Mouse (Mus musculus) layer of hippocampus, postnatal 36 days (tissue): ENCODE data around the gene Ctcf. TPM values are rescaled to one million over a fixed set of nuclear protein-coding genes. Genes with fewer than 3 reads are reported as not detected.

Source experiments
- DNase-seq, 2 experiments: peaks; one replicate each; pipeline ENCODE4 v3.0.0; 2022
- total RNA-seq, 2 experiments: library from RNA; stranded (reverse); gene quantifications; 2 replicates each; pipeline ENCODE4 v1.2.3; 2021

Ctcf gene
- total RNA-seq, 2 experiments from 2014 or later = 73.6 to 80.1 TPM

DNA sequence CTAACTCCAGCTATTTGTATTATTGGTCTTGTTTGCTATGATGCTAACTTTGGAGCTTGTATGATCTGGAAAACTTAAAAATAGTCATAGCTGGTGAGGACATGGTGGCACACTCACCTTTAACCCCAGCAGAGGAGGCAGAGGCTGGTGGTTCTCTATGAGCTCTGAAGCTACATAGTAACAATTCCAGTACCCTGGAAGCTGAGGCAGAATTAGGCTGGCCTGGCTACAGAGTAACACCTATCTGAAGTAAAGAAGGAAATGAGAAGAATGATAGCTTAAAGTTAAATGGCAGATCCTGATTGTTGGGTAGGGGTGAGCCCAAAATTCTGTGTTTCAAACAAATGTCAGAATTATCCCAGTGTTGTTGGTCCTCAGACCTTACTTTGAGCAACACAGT, 21.3 kb downstream of the Ctcf start:
- DNase-seq = no peak

DNA sequence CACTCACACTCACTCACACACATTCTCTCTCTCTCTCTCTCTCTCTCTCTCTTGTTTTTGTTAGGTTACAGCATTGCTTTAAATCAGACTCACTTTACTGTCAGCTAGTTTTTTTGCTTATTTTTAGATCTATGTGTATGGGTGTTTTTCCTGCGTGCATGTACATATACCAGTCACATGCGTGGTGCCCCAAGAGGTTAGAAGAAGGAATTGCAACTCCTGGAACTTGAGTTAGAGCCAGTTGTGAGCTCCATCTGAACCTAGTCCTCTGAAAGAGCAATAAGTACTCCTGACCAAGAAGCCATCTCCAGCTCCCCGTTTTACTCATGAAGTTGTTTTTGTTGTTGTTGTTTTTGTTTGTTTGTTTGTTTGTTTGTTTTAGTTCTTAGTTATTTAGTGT, 24.8 kb downstream of the Ctcf start:
- DNase-seq = no peak

DNA sequence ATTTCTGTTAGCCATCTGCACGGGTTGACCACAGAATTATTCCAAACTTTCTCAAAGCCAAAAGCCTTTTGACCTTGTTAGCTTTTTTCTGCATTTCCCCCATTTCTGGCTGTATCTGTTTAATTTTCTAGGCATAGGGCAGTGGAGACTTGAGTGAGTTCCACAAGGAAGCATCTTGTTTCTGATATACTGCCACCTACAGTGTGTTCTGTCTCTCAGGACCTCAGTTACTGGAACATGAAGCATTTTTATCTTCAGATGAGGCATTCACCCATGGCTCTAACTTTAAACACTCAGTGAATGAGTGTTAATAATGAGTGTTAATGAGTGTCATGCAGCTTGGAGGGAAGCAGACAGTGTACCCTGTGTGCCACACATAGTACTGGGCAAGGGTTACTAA, 41.5 kb downstream of the Ctcf start:
- DNase-seq = no peak

DNA sequence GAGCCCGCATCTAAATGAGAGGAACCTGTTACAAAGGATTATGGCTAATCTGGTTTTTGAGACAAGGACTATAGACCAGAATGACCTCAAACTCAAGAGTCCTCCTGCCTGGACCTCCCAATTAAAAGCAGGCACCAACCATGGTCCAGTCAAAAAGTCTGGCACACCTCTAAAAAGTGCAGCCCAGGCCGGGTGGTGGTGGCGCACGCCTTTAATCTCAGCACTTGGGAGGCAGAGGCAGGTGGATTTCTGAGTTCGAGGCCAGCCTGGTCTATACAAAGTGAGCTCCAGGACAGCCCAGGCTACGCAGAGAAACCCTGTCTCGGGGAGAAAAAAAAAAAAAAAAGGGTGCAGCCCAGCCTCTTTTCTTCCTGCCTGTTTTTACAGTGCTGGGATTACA, 49.0 kb downstream of the Ctcf start:
- no peak for DNase-seq

DNA sequence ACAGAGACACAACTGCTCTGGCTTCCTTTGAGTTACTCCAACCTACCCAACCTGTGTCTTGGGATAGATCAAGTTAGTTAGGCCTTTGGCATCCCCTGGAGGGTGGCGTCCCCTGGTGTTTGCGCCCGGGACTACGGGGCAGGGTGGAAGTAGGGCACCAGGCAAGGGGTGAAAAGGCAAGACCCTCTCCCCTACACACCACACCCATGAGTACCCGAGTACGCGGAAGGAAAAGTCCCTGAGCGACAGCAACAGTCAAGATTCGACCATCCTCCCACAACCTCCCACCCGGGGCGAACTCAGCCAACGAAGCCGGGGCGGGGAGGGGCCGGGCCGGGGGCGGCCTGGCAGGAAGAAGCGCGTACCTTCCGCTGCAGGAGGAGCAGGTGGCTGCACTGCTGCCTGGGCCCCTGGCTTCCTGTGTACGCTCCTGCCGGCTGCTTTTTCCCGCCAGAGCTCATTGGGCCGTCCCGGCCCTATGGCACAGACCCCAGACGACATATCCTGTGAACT, 49.5 kb downstream of the Ctcf start, which contains the start of gene Carmil2:
Gene Carmil2 (plus strand): TSS at position 479 of the 513 bp plus-strand sequence.
- no peak for DNase-seq

DNA sequence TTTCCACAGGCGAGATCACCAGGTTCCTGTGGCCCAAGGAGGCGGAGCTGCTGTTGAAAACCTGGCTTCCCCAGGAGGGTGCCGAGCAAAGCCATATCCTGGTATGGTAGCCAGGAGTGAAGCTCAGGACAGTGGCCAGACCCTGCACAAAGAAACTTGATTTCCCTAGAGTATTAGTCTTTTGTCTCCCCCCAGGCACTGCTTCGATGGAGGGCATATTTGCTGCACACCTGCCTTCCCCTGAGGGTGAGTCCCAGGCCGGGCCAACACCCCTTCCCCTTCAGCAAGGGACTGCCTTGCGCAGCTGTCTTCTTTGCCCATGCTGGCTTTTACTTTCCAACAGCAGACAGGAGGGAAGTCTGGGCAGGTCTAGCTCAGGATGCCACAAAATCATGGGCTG, 50.2 kb downstream of the Ctcf start:
- no peak for DNase-seq

DNA sequence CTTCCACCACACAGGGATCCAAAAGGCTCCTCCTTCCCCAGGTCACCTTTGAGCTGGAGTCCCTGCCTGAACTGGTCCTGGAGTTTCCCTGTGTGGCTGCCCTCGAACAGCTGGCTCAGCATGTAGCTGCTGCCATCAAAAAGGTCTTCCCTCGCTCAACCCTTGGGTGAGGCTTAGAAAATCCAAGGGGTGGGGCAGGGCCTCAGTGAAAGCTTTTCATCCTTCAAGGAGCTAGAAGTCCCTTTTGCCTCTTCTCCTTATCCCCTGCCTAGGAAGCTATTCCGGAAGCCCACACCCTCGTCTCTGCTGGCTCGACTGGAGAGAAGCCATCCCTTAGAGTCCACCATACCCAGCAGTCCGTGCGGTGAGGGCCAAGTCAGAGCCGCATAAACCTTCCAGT, 51.1 kb downstream of the Ctcf start:
- DNase-seq = no peak

DNA sequence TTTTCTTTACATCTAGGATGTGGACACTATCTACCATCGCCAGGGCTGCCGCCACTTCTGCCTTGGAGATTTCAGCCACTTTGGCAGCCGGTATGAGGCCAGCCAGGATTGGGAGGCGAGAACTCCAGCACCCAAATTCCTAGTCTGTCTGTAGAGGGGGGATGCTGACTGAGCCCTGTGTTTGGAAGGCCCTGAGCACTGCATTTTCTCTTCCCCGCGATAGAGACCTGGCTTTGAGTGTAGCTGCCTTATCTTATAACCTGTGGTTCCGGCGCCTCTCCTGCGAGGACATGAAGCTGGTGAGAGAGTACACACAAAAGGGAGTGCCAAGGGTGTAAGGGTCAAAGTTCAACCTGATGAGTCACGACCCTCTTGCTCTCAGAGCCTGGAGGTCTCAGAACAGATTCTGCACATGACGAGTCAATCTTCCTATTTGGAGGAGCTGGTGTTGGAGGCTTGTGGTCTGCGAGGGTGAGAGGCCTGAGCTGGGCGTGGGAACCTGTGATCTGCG, 51.9 kb downstream of the Ctcf start:
- no peak for DNase-seq

DNA sequence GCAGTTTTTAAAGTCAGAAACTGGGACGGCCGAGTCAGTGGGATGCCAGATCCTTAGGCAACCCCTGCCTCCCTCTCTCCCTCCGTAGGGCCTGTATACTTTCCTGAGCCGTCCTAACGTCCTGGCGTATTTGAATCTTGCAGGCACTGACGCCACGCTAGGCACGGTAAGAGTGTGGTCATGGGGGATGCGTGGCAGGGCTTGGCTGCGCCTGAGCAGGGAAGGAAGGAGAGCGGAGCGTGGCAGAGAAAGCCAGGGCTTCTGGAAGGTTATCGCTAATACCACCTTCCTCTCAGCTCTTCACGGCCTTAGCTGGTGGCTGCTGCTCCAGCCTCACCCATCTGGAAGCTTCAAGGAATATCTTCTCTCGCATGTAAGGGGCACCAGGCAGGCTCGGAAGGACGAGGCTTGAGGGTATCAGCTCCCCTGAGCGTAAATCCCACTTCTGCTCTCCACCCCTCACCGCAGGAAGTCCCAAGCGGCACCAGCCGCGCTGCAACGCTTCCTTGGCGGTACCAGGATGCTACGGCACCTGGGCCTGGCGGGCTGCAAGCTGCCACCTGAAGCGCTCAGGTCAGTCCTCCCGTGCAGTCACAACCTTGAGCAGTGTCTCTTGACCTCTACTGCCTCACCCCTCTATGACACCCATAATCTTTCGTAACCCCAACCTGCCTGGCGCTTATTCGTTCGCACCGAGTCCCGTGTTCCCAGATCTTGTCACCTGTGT, 53.1 kb downstream of the Ctcf start:
- DNase-seq = no peak

DNA sequence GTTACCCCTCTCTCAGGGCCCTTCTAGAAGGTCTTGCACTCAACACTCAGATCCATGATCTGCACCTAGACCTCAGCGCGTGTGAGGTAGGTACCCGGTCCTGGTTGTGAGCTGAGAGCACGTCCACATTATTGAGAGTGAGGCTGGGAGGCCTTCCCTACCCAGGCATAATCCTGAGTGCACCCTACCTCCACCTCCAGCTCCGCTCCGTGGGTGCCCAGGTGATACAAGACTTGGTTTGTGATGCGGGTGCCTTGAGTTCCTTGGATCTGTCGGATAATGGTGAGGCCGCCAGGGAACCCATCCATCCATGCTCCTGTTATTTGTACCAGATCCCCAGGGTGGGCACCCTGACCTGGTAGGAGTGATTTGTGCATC, 53.6 kb downstream of the Ctcf start:
- DNase-seq = no peak

DNA sequence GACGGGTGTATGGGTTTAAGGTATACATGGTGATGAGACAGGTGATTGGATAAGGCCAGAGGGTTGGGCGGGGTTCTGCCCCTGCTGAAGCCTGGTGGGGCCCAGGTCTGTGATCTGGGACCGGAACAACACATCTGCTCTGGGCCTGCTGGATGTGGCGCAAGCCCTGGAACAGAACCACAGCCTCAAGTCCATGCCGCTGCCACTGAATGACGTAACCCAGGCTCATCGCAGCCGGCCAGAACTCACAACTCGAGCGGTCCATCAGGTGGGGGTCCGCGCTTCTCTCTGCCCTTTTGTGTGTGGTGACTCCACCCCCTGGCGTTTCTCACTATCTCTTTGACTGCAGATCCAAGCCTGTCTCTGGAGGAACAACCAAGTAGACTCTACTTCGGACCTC, 54.6 kb downstream of the Ctcf start:
- DNase-seq = no peak

DNA sequence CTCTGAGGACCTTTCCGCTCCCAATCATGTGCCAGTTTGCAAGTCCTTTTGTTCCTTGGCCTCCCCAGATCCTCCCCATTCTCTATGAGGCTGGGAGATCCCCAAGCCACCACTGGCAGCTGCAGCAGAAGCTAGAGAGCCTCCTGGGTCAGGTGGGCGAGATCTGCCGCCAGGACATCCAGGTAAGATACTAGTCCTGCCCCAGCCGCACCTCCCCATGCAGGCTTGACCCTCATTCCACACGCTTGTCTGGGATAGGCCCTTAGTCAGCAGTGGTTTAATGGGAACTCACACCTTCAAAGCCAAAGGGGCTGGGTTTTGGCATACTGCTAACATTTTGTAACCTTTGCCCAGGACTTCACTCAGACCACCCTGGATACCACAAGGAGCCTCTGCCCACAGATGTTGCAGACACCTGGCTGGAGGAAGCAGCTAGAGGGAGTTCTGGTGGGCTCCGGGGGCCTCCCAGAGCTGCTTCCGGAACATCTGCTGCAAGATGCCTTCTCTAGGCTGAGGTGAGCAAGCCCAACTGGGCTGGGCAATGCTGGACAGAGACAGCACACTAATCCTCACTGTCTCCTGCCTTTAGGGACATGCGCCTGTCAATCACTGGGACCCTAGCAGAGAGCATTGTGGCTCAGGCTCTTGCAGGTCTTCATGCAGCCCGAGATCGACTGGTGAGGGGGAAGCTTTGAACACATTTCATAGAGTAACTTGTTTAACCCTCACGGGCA, 56.2 kb downstream of the Ctcf start:
- DNase-seq = no peak

DNA sequence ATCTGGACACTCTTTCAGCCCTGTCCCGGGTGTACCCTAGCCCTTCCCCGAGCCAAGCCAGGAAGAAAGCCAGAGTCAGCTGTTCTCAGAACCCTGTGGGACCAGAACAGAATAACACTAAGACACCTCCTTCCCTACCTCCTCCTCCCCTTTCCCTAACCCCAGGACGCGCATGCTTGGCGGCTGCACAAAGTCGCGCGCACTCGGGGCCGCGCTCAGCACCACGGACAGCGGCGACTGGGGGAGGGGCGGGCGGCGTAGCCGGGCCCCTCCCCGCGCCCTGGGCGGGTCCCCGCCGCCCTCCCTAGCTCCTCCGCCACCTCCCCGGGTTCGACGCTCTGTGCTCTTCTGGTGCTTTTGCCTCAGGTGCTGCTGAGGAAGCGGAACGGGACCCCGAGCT, 57.3 kb downstream of the Ctcf start:
- peak; percentile 79 to 81 for DNase-seq

DNA sequence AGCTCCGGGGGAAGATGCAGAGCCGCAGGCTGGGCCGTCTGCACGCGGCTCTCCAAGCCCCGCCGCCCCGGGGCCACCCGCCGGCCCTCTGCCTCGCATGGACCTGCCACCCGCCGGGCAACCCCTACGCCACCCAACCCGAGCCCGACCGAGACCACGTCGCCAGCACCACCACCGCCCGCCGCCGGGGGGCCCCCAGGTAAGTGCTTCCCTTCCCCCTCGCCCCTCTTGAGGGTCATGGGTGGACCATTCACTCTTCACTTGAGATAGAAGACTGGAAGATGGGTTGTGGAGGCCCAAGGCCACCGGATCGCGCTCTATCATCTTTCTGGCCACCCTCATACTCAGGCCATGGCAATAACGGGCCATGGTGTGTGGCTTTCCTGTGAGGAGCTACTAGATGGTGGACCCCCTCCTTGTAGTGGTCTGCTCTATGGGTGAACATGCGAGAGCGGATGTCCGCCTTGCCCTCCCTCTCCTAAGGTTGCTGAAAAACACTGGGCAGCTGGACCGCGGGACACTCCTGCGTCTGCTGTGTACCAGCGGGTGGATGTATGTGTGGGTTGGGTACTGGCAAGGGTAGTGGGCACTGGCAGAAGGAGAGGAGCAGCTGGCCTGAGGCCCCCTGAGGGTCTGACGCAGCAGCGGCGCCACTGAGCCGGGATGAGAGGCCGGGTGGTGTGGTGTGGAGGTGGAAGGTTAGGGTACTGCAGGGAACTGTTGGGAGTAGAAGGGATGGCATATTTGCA, 57.9 kb downstream of the Ctcf start:
- peak; percentile 45 to 48 for DNase-seq

DNA sequence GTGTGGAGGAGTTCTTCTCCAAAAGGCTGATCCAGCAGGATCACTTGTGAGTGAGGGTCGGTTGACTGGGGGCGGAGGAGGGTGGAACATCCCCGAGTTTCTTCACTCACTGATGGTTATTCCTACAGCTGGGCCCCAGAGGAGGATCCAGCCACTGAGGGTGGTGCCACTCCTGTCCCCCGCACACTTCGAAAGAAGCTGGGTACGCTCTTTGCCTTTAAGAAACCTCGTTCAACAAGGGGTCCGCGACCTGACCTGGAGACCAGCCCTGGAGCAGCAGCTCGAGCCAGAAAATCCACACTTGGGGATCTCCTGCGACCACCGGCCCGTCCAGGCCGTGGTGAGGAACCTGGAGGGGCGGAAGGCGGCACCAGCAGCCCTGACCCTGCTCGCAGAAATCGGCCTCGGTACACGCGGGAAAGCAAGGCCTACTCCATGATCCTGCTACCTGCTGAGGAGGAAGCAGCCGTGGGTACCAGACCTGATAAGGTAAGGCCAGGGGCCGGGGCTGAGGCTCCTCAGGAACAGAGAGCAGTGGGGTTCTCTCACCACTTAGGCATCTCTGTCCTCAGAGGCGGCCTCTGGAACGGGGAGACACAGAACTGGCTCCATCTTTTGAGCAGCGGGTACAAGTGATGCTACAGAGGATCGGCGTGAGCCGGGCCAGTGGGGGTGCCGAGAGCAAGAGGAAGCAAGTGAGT, 58.9 kb downstream of the Ctcf start:
- DNase-seq = no peak

DNA sequence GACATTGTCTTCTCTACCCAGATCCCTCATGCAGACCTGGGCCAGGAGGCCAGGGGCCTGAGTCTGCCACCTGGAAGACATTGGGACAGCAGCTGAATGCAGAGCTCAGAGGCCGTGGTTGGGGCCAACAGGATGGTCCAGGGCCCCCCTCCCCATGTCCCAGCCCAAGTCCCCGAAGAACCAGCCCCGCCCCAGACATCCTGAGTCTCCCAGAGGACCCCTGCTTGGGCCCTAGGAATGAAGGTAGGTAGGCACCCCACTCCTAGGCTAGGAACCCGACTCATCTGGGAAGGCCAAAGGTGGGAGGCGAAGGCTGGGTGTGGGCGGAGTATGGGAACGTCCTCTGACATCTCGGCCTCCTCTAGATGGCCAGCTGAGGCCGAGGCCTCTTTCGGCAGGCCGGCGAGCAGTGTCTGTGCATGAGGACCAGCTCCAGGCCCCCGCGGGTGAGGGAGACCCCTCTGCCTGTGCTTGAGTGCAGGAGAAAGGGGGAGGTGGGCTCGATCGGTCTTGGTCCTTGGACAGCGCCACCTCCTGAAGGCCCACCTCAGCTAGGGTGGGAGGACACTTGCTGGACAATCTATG, 60.9 kb downstream of the Ctcf start:
- DNase-seq = no peak

DNA sequence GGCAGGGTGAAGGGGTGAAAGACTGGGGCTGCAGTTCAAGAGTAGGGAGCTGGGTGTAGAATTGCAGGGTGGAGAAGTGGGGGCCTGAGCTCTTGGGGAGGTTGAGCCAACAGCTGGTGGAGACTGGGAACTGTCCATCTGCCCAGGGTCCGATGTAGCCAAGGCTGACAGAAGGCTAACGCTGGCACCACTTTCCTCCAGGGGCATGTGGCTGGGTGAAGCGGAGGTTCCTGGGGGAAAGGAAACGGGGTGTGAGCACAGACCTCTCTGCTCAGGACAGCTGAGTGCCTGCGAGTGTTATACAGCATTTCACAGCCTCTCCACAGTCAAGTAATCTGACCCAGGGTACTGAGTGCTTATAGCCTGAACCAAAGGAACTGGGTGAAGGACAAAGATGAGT, 62.4 kb downstream of the Ctcf start:
- DNase-seq = no peak

DNA sequence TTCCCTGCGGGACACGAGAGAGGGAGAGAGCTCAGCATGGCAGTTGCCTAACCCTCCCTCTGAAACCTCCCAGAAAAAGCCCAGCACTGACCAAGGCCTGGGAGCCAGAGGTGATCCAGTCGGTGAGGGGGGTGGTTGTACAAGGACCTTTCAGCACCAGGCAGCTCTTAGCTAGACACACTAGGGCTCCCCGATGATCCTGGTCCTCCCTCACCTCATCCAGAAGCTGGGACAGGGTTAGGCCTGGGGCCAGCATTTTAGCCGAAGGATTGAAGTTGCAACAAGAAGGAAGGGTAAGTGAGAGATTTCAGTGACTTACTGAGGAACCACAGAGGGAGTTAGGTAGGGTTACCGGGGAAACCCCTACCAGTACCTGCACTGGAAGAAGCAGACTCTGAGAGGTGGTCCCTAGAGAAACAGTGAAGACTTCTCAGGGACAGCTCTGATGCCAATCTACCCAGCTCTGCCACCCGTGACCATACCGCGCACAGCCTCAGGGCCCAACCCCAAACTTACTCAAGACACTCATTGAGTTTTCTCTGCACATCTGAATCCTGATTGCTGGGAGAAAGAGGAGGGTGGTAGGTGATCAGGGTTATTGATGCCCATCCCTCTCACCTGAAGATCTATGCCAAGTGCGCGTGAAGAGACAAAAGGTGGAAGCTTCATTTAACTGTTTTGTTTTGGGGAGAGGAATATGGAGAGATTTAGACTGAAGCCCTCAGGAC, 63.3 kb downstream of the Ctcf start:
- no peak for DNase-seq

DNA sequence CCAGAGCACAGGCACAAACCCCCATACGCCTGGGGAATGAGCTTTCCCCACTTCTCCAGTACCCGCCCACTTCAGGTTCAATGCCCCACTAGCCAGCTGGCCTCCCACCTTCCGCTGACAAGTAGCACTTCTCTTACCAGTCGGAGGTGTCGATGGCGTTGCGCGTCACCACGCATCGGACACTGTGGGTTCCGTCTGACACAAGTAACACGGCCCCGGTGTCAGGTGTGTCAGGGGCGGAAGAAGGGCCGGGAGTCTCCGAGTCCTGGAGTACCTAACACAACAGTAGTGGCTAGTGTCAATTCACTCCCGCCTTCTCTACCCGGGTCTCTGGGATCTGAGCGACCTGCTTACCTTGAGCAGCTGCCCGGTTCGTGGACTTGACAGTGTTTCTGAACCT, 64.2 kb downstream of the Ctcf start:
- no peak for DNase-seq

DNA sequence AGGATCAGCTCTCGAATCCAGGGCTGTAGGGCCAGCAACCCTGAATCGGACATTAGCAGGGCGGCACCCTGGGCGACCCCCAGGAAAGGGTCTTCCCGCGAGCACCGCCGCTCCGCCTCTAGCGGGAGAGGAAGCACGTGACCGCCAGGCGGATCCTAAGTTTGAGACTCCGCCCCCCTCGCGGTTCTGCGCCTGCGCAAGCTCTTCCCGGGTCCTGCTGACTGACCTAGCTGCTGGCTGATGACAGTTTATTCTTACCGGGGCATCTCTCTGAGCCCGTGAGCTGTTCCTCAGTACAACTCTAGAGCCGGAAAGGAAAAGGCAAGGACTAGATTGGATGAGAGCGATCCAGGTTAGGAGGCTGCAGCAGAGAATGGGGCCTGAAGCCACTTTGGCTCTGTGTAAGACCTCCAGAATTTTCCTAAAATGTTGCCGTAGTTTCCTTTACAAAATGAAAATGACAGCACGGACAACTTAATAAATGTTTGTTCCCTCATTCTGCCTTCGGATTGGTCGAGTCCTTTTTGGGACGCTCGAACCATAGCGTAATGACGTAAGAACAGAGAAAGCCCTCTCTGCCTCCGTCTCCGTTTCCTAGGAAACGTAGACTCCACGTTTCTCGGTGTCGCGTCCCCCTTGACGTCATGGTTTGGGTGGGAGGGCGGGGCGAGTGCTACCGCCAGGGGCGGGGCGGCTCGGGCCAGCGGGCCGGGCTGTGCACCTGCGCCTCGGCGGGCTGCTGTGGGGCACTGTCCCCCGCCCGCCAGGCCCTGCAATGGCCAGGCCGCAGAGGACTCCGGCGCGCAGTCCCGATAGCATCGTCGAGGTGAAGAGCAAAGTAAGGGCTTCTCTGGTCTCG, 64.8 kb downstream of the Ctcf start, which contains the start of the genes Acd and Pard6a:
Gene Acd (minus strand): TSS at position 137 of the 859 bp plus-strand sequence.
Gene Pard6a (plus strand): TSS at position 183 of the 859 bp plus-strand sequence.
- DNase-seq = peak; percentile 93 to 95
